Mouse (Mus musculus): ENCODE measurements at regions not wholly inside any gene's neighbourhood (a gene's known extent, or its start where the extent isn't known, plus 50 kb on each side); places are given as distances from the start of the nearest gene placed in this dataset.
"Not testable (repeated sequence)": the region's sequence is repeated elsewhere in the genome, so short reads cannot be mapped to it uniquely, and the experiment has no call there.

- no peaks in the 10 kb centered on the region for H3K36me3 ChIP-seq (ENCODE audit: control insufficient read depth, insufficient read depth, low read length)
- H3K27ac ChIP-seq (ENCODE audit: low read length): no peak overlapping the region
- no peak for ATAC-seq (ENCODE audit: insufficient read depth, low FRiP score)
- WGBS: 76% methylated on average over 3 of the region's 3 CpGs
- H3K4me2 ChIP-seq (ENCODE audit: low read depth, low read length): no peak overlapping the region
- no peaks in the 10 kb centered on the region for H3K4me1 ChIP-seq (ENCODE audit: control insufficient read depth, insufficient read depth, low read length)
- H3K27me3 ChIP-seq (ENCODE audit: control insufficient read depth, insufficient read depth, low read length): no peaks in the 10 kb centered on the region
- H3K4me3 ChIP-seq (replicated peaks; ENCODE audit: low read length): no peak overlapping the region
- H3K9ac ChIP-seq (ENCODE audit: low read length): no peak overlapping the region
- peaks cover 6% of the 10 kb centered on the region; the same call in 1 of the 2 replicates for H3K9me3 ChIP-seq (replicated peaks; ENCODE audit: control insufficient read depth, low read length)
Observed at GRCm38 (mm10) chr11:20390622-20391021, 58.1 kb upstream of the Slc1a4 start.

- not testable (repeated sequence) for H3K27ac ChIP-seq (ENCODE audit: low read length); H3K9me3 ChIP-seq (replicated peaks; ENCODE audit: control insufficient read depth, low read length); H3K27me3 ChIP-seq (ENCODE audit: control insufficient read depth, insufficient read depth, low read length); ATAC-seq (ENCODE audit: insufficient read depth, low FRiP score); H3K4me1 ChIP-seq (ENCODE audit: control insufficient read depth, insufficient read depth, low read length); H3K9ac ChIP-seq (ENCODE audit: low read length); H3K36me3 ChIP-seq (ENCODE audit: control insufficient read depth, insufficient read depth, low read length); H3K4me2 ChIP-seq (ENCODE audit: low read depth, low read length); H3K4me3 ChIP-seq (replicated peaks; ENCODE audit: low read length)
- WGBS: 86% methylated on average over 3 of the region's 3 CpGs
Observed at GRCm38 (mm10) chr11:20393302-20393701, 60.8 kb upstream of the Slc1a4 start.

- H3K4me3 ChIP-seq (replicated peaks; ENCODE audit: low read length); H3K27me3 ChIP-seq (ENCODE audit: control insufficient read depth, insufficient read depth, low read length); H3K27ac ChIP-seq (ENCODE audit: low read length); H3K4me1 ChIP-seq (ENCODE audit: control insufficient read depth, insufficient read depth, low read length); H3K36me3 ChIP-seq (ENCODE audit: control insufficient read depth, insufficient read depth, low read length); H3K4me2 ChIP-seq (ENCODE audit: low read depth, low read length); H3K9me3 ChIP-seq (replicated peaks; ENCODE audit: control insufficient read depth, low read length); H3K9ac ChIP-seq (ENCODE audit: low read length); ATAC-seq (ENCODE audit: insufficient read depth, low FRiP score): not testable (repeated sequence)
- 93% methylated on average over 3 of the region's 3 CpGs for WGBS
Observed at GRCm38 (mm10) chr11:20393807-20394206, 61.3 kb upstream of the Slc1a4 start.

- no peak overlapping the region for H3K9ac ChIP-seq (ENCODE audit: low read length)
- ATAC-seq (ENCODE audit: insufficient read depth, low FRiP score): no peak
- H3K27ac ChIP-seq (ENCODE audit: low read length): no peak overlapping the region
- no peak overlapping the region for H3K4me3 ChIP-seq (replicated peaks; ENCODE audit: low read length)
- H3K4me1 ChIP-seq (ENCODE audit: control insufficient read depth, insufficient read depth, low read length): peaks cover 6% of the 10 kb centered on the region; the same call in 1 of the 2 replicates
- no peaks in the 10 kb centered on the region for H3K36me3 ChIP-seq (ENCODE audit: control insufficient read depth, insufficient read depth, low read length)
- no peaks in the 10 kb centered on the region for H3K27me3 ChIP-seq (ENCODE audit: control insufficient read depth, insufficient read depth, low read length)
- H3K9me3 ChIP-seq (replicated peaks; ENCODE audit: control insufficient read depth, low read length): peaks cover 6% of the 10 kb centered on the region; the same call in 1 of the 2 replicates
- 67% methylated on average over 7 of the region's 7 CpGs for WGBS
- no peak overlapping the region for H3K4me2 ChIP-seq (ENCODE audit: low read depth, low read length)
Observed at GRCm38 (mm10) chr11:20395848-20396203, 63.3 kb upstream of the Slc1a4 start.

GRCm38 (mm10) chr11:20396204-20396848 is 63.8 kb upstream of the Slc1a4 start:
- H3K4me1 ChIP-seq (ENCODE audit: control insufficient read depth, insufficient read depth, low read length): peaks cover 6% of the 10 kb centered on the region; the same call in 1 of the 2 replicates
- no peaks in the 10 kb centered on the region for H3K36me3 ChIP-seq (ENCODE audit: control insufficient read depth, insufficient read depth, low read length)
- ATAC-seq (ENCODE audit: insufficient read depth, low FRiP score): peak; percentile 31; the same call in 1 of the 2 replicates
- H3K4me3 ChIP-seq (replicated peaks; ENCODE audit: low read length): no peak overlapping the region
- H3K9ac ChIP-seq (ENCODE audit: low read length): no peak overlapping the region
- WGBS: 62% methylated on average over 11 of the region's 11 CpGs
- H3K27me3 ChIP-seq (ENCODE audit: control insufficient read depth, insufficient read depth, low read length): no peaks in the 10 kb centered on the region
- no peak overlapping the region for H3K4me2 ChIP-seq (ENCODE audit: low read depth, low read length)
- H3K27ac ChIP-seq (ENCODE audit: low read length): peak overlapping the region; percentile 38; the same call in 1 of the 2 replicates
- H3K9me3 ChIP-seq (replicated peaks; ENCODE audit: control insufficient read depth, low read length): peaks cover 2% of the 10 kb centered on the region; the same call in 1 of the 2 replicates

- no peaks in the 10 kb centered on the region for H3K36me3 ChIP-seq (ENCODE audit: control insufficient read depth, insufficient read depth, low read length)
- no peak overlapping the region for H3K4me3 ChIP-seq (replicated peaks; ENCODE audit: low read length)
- ATAC-seq (ENCODE audit: insufficient read depth, low FRiP score): no peak
- 60% methylated on average over 3 of the region's 3 CpGs for whole genome bisulfite sequencing
- H3K4me1 ChIP-seq (ENCODE audit: control insufficient read depth, insufficient read depth, low read length): peaks cover 6% of the 10 kb centered on the region; the same call in 1 of the 2 replicates
- no peak overlapping the region for H3K4me2 ChIP-seq (ENCODE audit: low read depth, low read length)
- H3K27ac ChIP-seq (ENCODE audit: low read length): 0 out of 2 replicates have a peak overlapping the region, but pooled peaks have one; percentile 38
- H3K9me3 ChIP-seq (replicated peaks; ENCODE audit: control insufficient read depth, low read length): no peaks in the 10 kb centered on the region
- H3K27me3 ChIP-seq (ENCODE audit: control insufficient read depth, insufficient read depth, low read length): no peaks in the 10 kb centered on the region
- no peak overlapping the region for H3K9ac ChIP-seq (ENCODE audit: low read length)
Observed at GRCm38 (mm10) chr11:20396884-20397283, 64.4 kb upstream of the Slc1a4 start.

- H3K4me1 ChIP-seq (ENCODE audit: control insufficient read depth, insufficient read depth, low read length): peaks cover 6% of the 10 kb centered on the region; the same call in 1 of the 2 replicates
- H3K36me3 ChIP-seq (ENCODE audit: control insufficient read depth, insufficient read depth, low read length): no peaks in the 10 kb centered on the region
- H3K4me3 ChIP-seq (replicated peaks; ENCODE audit: low read length): peak overlapping the region; percentile 47
- no peaks in the 10 kb centered on the region for H3K9me3 ChIP-seq (replicated peaks; ENCODE audit: control insufficient read depth, low read length)
- H3K27ac ChIP-seq (ENCODE audit: low read length): no peak overlapping the region
- peak overlapping the region; percentile 92 for H3K4me2 ChIP-seq (ENCODE audit: low read depth, low read length)
- H3K27me3 ChIP-seq (ENCODE audit: control insufficient read depth, insufficient read depth, low read length): no peaks in the 10 kb centered on the region
- WGBS: 12% methylated on average over 32 of the region's 32 CpGs
- H3K9ac ChIP-seq (ENCODE audit: low read length): peak overlapping the region; percentile 76
- peak; percentile 87; the same call in 1 of the 2 replicates for ATAC-seq (ENCODE audit: insufficient read depth, low FRiP score)
Observed at GRCm38 (mm10) chr11:20400302-20401234, 68.1 kb upstream of the Slc1a4 start.

GRCm38 (mm10) chr11:20403456-20403855 is 70.9 kb upstream of the Slc1a4 start:
- Histone ChIP-seq H3K4me2 (ENCODE audit: low read depth, low read length) (no peak overlapping the region), H3K27ac (ENCODE audit: low read length) (no peak overlapping the region), H3K4me3 (replicated peaks; ENCODE audit: low read length) (no peak overlapping the region), H3K9me3 (replicated peaks; ENCODE audit: control insufficient read depth, low read length) (no peaks in the 10 kb centered on the region), H3K9ac (ENCODE audit: low read length) (no peak overlapping the region), H3K36me3 (ENCODE audit: control insufficient read depth, insufficient read depth, low read length) (no peaks in the 10 kb centered on the region), H3K27me3 (ENCODE audit: control insufficient read depth, insufficient read depth, low read length) (no peaks in the 10 kb centered on the region), H3K4me1 (ENCODE audit: control insufficient read depth, insufficient read depth, low read length) (no peaks in the 10 kb centered on the region)
- 67% methylated on average over 3 of the region's 3 CpGs for WGBS
- no peak for ATAC-seq (ENCODE audit: insufficient read depth, low FRiP score)

GRCm38 (mm10) chr11:20404476-20404875 is 72.0 kb upstream of the Slc1a4 start:
- WGBS: 72% methylated on average over 5 of the region's 5 CpGs
- Histone ChIP-seq H3K9ac (ENCODE audit: low read length) (no peak overlapping the region), H3K27ac (ENCODE audit: low read length) (no peak overlapping the region), H3K4me1 (ENCODE audit: control insufficient read depth, insufficient read depth, low read length) (no peaks in the 10 kb centered on the region), H3K9me3 (replicated peaks; ENCODE audit: control insufficient read depth, low read length) (no peaks in the 10 kb centered on the region), H3K4me2 (ENCODE audit: low read depth, low read length) (no peak overlapping the region), H3K36me3 (ENCODE audit: control insufficient read depth, insufficient read depth, low read length) (no peaks in the 10 kb centered on the region), H3K27me3 (ENCODE audit: control insufficient read depth, insufficient read depth, low read length) (no peaks in the 10 kb centered on the region), H3K4me3 (replicated peaks; ENCODE audit: low read length) (no peak overlapping the region)
- no peak for ATAC-seq (ENCODE audit: insufficient read depth, low FRiP score)
